Mouse (Mus musculus) limb, embryonic 14.5 days (tissue): ENCODE data around the gene Dera. TPM values are rescaled to one million over a fixed set of nuclear protein-coding genes. Genes with fewer than 3 reads are reported as not detected.

Experiments
- ATAC-seq: fragments of 200-750 bp; cut with Nextera tagmentation; 2 replicates; pipeline ENCODE4 v1.8.0; 2017; ENCODE audit warnings: low read depth, moderate number of reproducible peaks, moderate TSS enrichment; ENCODE audit not compliant: low FRiP score
- DNase-seq: peaks from one replicate; pipeline ENCODE4 v3.0.0-alpha.2; 2015; ENCODE audit warnings: low spot score
- H3K27ac ChIP-seq: fragments of 300-500 bp; sonication (generic); replicated peaks from 2 replicates; pipeline ENCODE4 v1.5.1; 2014; ENCODE audit warnings: low read depth, mild to moderate bottlenecking, low read length, moderate library complexity, mixed read lengths
- H3K27me3 ChIP-seq: fragments of 300-500 bp; sonication (generic); 2 replicates; pipeline ENCODE4 v1.6.1; 2014; ENCODE audit warnings: low read length, mixed read lengths; ENCODE audit not compliant: control insufficient read depth, insufficient read depth
- H3K36me3 ChIP-seq: fragments of 300-500 bp; sonication (generic); 2 replicates; pipeline ENCODE4 v1.6.1; 2014; ENCODE audit warnings: mild to moderate bottlenecking, low read length, moderate library complexity, mixed read lengths; ENCODE audit not compliant: control insufficient read depth, insufficient read depth
- H3K4me1 ChIP-seq: fragments of 300-500 bp; sonication (generic); 2 replicates; pipeline ENCODE4 v1.6.1; 2014; ENCODE audit warnings: antibody characterized with exemption, low read length, mixed read lengths; ENCODE audit not compliant: control insufficient read depth, insufficient read depth
- H3K4me2 ChIP-seq: fragments of 300-500 bp; sonication (generic); replicated peaks from 2 replicates; pipeline ENCODE4 v1.6.1; 2014; ENCODE audit warnings: low read depth, mild to moderate bottlenecking, low read length, moderate library complexity; ENCODE audit not compliant: severe bottlenecking
- H3K4me3 ChIP-seq: fragments of 300-500 bp; sonication (generic); replicated peaks from 2 replicates; pipeline ENCODE4 v1.5.1; 2014; ENCODE audit warnings: low read length
- H3K9ac ChIP-seq: fragments of 300-500 bp; sonication (generic); 2 replicates; pipeline ENCODE4 v1.6.1; 2014; ENCODE audit warnings: mild to moderate bottlenecking, low read depth, low read length, moderate library complexity; ENCODE audit not compliant: severe bottlenecking
- H3K9me3 ChIP-seq: fragments of 300-500 bp; sonication (generic); 2 replicates; pipeline ENCODE4 v1.6.1; 2016; ENCODE audit warnings: low read length; ENCODE audit not compliant: control insufficient read depth
- POLR2A ChIP-seq: fragments of 200-500 bp; IDR thresholded peaks from 2 replicates; pipeline ENCODE4 v1.8.0; 2012; ENCODE audit warnings: inconsistent platforms, mild to moderate bottlenecking, moderate library complexity, borderline replicate concordance; ENCODE audit not compliant: insufficient read depth, insufficient read length; ENCODE audit errors: extremely low read depth
- WGBS: fragments of 180-500 bp; shearing (Covaris S2); extraction: QIAGEN DNeasy Blood & Tissue Kit; methylation state at CpG from one replicate; pipeline ENCODE4 v1.1.7; 2014; 5-methylcytosine and 5-hydroxymethylcytosine counted together
- polyA plus RNA-seq, 2 experiments: library from polyadenylated mRNA; depleted of rRNA in 1 of 2; stranded (reverse) in 1 of 2; unstranded in 1 of 2; fragments of >200 nt; fragmentation: Nextera tagmentation in 1 of 2; extraction: Ambion mirVana in 1 of 2; gene quantifications; 2 replicates each; pipeline versions ENCODE4 v1.2.1 to v1.2.3; 2012 to 2014

Dera gene
- polyA plus RNA-seq, 2 experiments: 17.1 to 43.5 TPM

GRCm38 (mm10) chr6:137771621-137772250, 17.4 kb downstream of the Dera start:
- H3K9me3 ChIP-seq: no peaks in the 10 kb centered on the region
- DNase-seq (no peak), ATAC-seq (no peak)
- no peak for TF ChIP-seq POLR2A
- no peaks in the 10 kb centered on the region for H3K27me3 ChIP-seq
- 76% methylated on average over 3 of the region's 3 CpGs for WGBS
- no peak overlapping the region for H3K4me2 ChIP-seq
- H3K36me3 ChIP-seq: no peaks in the 10 kb centered on the region
- H3K4me3 ChIP-seq: no peak overlapping the region
- no peak overlapping the region for H3K9ac ChIP-seq
- no peak overlapping the region for H3K27ac ChIP-seq
- H3K4me1 ChIP-seq: no peaks in the 10 kb centered on the region

GRCm38 (mm10) chr6:137772918-137773636, 18.7 kb downstream of the Dera start:
- Histone ChIP-seq H3K36me3 (no peaks in the 10 kb centered on the region), H3K9ac (no peak overlapping the region), H3K27ac (no peak overlapping the region), H3K27me3 (no peaks in the 10 kb centered on the region), H3K4me2 (no peak overlapping the region), H3K4me1 (no peaks in the 10 kb centered on the region), H3K4me3 (no peak overlapping the region), H3K9me3 (no peaks in the 10 kb centered on the region)
- DNase-seq: no peak
- no peak for TF ChIP-seq POLR2A
- no peak for ATAC-seq
- 89% methylated on average over 8 of the region's 8 CpGs for WGBS

DNA sequence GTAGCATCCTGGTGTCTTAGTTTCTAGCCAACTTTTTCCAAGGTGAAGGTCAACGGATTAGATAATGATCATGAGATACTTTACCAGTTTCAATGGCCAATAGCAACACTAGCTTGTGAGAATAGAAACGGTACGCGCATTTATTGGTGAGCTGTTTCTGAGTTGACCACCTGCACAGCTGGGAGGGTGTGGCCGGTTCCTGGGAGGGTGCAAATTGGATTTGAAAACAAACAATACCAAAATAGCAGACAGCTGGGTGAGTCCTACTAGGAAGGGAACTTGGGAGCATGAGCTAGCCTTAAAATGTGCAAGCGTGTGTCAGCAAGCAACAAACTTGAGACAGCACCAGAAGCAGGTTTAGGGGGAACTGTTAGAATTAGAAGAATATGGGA, 19.3 kb downstream of the Dera start:
- no peak for ATAC-seq
- TF ChIP-seq POLR2A: no peak
- H3K9ac ChIP-seq: no peak overlapping the region
- no peaks in the 10 kb centered on the region for H3K27me3 ChIP-seq
- no peak overlapping the region for H3K4me3 ChIP-seq
- DNase-seq: no peak
- H3K36me3 ChIP-seq: no peaks in the 10 kb centered on the region
- no peaks in the 10 kb centered on the region for H3K9me3 ChIP-seq
- no peak overlapping the region for H3K4me2 ChIP-seq
- H3K27ac ChIP-seq: no peak overlapping the region
- 87% methylated on average over 6 of the region's 6 CpGs for WGBS
- no peaks in the 10 kb centered on the region for H3K4me1 ChIP-seq

DNA sequence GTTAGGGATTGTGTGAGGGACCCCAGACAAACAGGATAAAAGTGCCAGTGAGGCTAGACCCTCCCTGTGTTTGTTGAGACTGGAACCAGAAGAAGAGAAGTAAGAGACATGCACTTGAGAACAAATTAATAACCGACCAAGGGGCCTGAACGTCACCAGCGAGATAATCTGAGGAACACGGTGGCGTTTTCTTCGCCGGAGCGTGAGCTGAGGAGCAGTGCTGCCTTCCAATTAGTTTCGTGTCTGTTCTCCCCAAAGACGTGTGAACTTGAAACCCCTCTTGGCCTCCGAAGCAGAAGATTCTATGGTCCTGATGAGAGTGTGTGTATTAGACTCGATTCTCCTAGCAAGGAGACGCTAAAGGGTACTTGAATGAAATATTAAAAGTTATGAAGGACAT, 19.8 kb downstream of the Dera start:
- 86% methylated on average over 13 of the region's 13 CpGs for WGBS
- Histone ChIP-seq H3K4me3 (no peak overlapping the region), H3K27ac (no peak overlapping the region), H3K4me1 (no peaks in the 10 kb centered on the region), H3K4me2 (no peak overlapping the region), H3K9me3 (no peaks in the 10 kb centered on the region), H3K9ac (no peak overlapping the region), H3K27me3 (no peaks in the 10 kb centered on the region), H3K36me3 (no peaks in the 10 kb centered on the region)
- DNase-seq: no peak
- no peak for TF ChIP-seq POLR2A
- no peak for ATAC-seq

DNA sequence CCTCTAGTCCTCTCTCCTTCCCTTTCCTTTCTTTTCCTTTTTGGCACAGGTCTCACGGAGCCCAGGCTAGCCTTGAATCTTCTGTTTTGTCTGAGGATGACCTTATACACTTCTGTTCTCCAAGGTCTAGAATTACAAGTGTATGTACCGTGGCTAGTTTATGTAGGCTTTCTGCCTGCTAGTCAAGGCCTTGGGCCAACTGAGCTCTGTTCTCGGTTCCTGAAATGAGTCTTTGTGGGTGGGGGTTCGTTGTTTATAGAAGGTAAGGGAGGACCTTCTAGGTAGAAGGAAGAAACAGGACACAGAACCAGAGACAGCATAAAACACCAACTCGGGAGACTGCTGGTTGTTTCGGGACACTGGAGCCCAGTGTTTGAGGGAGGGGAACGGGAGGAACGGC, 20.8 kb downstream of the Dera start:
- H3K27ac ChIP-seq: no peak overlapping the region
- ATAC-seq (no peak), DNase-seq (no peak)
- no peak overlapping the region for H3K9ac ChIP-seq
- no peak for TF ChIP-seq POLR2A
- no peaks in the 10 kb centered on the region for H3K36me3 ChIP-seq
- no peak overlapping the region for H3K4me2 ChIP-seq
- no peaks in the 10 kb centered on the region for H3K9me3 ChIP-seq
- 87% methylated on average over 8 of the region's 8 CpGs for WGBS
- H3K27me3 ChIP-seq: no peaks in the 10 kb centered on the region
- H3K4me3 ChIP-seq: no peak overlapping the region
- no peaks in the 10 kb centered on the region for H3K4me1 ChIP-seq
